Mouse (Mus musculus) stomach, embryonic 14.5 days (tissue): ENCODE results near the gene Ptgr1. TPM values are rescaled to one million over a fixed set of nuclear protein-coding genes. Genes with fewer than 3 reads are reported as not detected.

Source experiments
- ATAC-seq: fragments of 200-750 bp; cut with Nextera tagmentation; 2 replicates; pipeline ENCODE4 v1.8.0; 2017; ENCODE audit warnings: low read depth, moderate TSS enrichment; ENCODE audit not compliant: insufficient number of reproducible peaks, insufficient read depth, low FRiP score
- H3K27ac ChIP-seq: fragments of 300-500 bp; sonication (generic); 2 replicates; pipeline ENCODE4 v1.5.1; 2014; ENCODE audit warnings: mild to moderate bottlenecking, low read length, moderate library complexity, mixed read lengths
- H3K27me3 ChIP-seq: fragments of 300-500 bp; sonication (generic); 2 replicates; pipeline ENCODE4 v1.6.1; 2014; ENCODE audit warnings: low read length, control low read depth, mixed read lengths; ENCODE audit not compliant: control insufficient read depth, insufficient read depth
- H3K36me3 ChIP-seq: fragments of 300-500 bp; sonication (generic); 2 replicates; pipeline ENCODE4 v1.6.1; 2014; ENCODE audit warnings: mild to moderate bottlenecking, control low read depth, low read length, moderate library complexity, mixed read lengths; ENCODE audit not compliant: control insufficient read depth, insufficient read depth
- H3K4me1 ChIP-seq: fragments of 300-500 bp; sonication (generic); 2 replicates; pipeline ENCODE4 v1.6.1; 2014; ENCODE audit warnings: low read length, control low read depth, mixed read lengths; ENCODE audit not compliant: control insufficient read depth, insufficient read depth
- H3K4me2 ChIP-seq: fragments of 300-500 bp; sonication (generic); replicated peaks from 2 replicates; pipeline ENCODE4 v1.6.1; 2014; ENCODE audit warnings: low read depth, low read length, control low read depth
- H3K4me3 ChIP-seq: fragments of 300-500 bp; sonication (generic); 2 replicates; pipeline ENCODE4 v1.5.1; 2014; ENCODE audit warnings: low read depth, low read length, control low read depth
- H3K9ac ChIP-seq: fragments of 300-500 bp; sonication (generic); replicated peaks from 2 replicates; pipeline ENCODE4 v1.6.1; 2014; ENCODE audit warnings: low read depth, mild to moderate bottlenecking, control low read depth, low read length, moderate library complexity, mixed read lengths
- H3K9me3 ChIP-seq: fragments of 300-500 bp; sonication (generic); 2 replicates; pipeline ENCODE4 v1.6.1; 2016; ENCODE audit warnings: low read depth, low read length, control low read depth; ENCODE audit not compliant: control insufficient read depth
- WGBS: fragments of 180-500 bp; shearing (Covaris S2); extraction: QIAGEN DNeasy Blood & Tissue Kit; methylation state at CpG from one replicate; pipeline ENCODE4 v1.1.7; 2014; 5-methylcytosine and 5-hydroxymethylcytosine counted together
- polyA plus RNA-seq: library from polyadenylated mRNA; unstranded; fragments of >200 nt; fragmentation: Nextera tagmentation; extraction: Ambion mirVana; gene quantifications from 2 replicates; pipeline ENCODE4 v1.2.1, GENCODE M21; 2014

Ptgr1 gene
- polyA plus RNA-seq, 1 experiment from 2014 or later, result 63.4 TPM

- WGBS, result 67% methylated on average over 6 of the region's 6 CpGs
- no peak overlapping the region for H3K4me2 ChIP-seq
- no peaks in the 10 kb centered on the region for H3K9me3 ChIP-seq
- H3K27ac ChIP-seq, result no peak overlapping the region
- H3K4me1 ChIP-seq, result no peaks in the 10 kb centered on the region
- no peaks in the 10 kb centered on the region for H3K36me3 ChIP-seq
- no peaks in the 10 kb centered on the region for H3K27me3 ChIP-seq
- no peak for ATAC-seq
- no peak overlapping the region for H3K9ac ChIP-seq
- H3K4me3 ChIP-seq, result no peak overlapping the region
Measured at GRCm38 (mm10) chr4:58932541-58932940, 54.4 kb downstream of the Ptgr1 start.

GRCm38 (mm10) chr4:58927661-58928060 lies 59.3 kb downstream of the Ptgr1 start:
- no peak for ATAC-seq
- no peak overlapping the region for H3K4me3 ChIP-seq
- WGBS, result 61% methylated on average over 3 of the region's 3 CpGs

GRCm38 (mm10) chr4:58926120-58926519 lies 60.8 kb downstream of the Ptgr1 start:
- 29% methylated on average over 2 of the region's 2 CpGs for WGBS
- Histone ChIP-seq H3K27me3 (no peaks in the 10 kb centered on the region), H3K4me2 (no peak overlapping the region), H3K9me3 (no peaks in the 10 kb centered on the region), H3K27ac (no peak overlapping the region), H3K4me3 (no peak overlapping the region), H3K36me3 (no peaks in the 10 kb centered on the region), H3K9ac (no peak overlapping the region), H3K4me1 (no peaks in the 10 kb centered on the region)
- ATAC-seq, result no peak

More at GRCm38 (mm10) chr4:58927661-58928060, 59.3 kb downstream of the Ptgr1 start:
- no peaks in the 10 kb centered on the region for H3K9me3 ChIP-seq
- H3K27me3 ChIP-seq, result no peaks in the 10 kb centered on the region
- H3K27ac ChIP-seq, result no peak overlapping the region
- no peaks in the 10 kb centered on the region for H3K4me1 ChIP-seq
- H3K9ac ChIP-seq, result no peak overlapping the region
- no peaks in the 10 kb centered on the region for H3K36me3 ChIP-seq
- H3K4me2 ChIP-seq, result no peak overlapping the region

GRCm38 (mm10) chr4:58925664-58926063 lies 61.3 kb downstream of the Ptgr1 start:
- Histone ChIP-seq H3K4me1 (no peaks in the 10 kb centered on the region), H3K27ac (no peak overlapping the region), H3K4me2 (no peak overlapping the region), H3K9me3 (no peaks in the 10 kb centered on the region), H3K9ac (no peak overlapping the region), H3K4me3 (no peak overlapping the region), H3K27me3 (no peaks in the 10 kb centered on the region), H3K36me3 (no peaks in the 10 kb centered on the region)
- no peak for ATAC-seq
- 32% methylated on average over 5 of the region's 5 CpGs for WGBS

GRCm38 (mm10) chr4:58923933-58924332 lies 63.0 kb downstream of the Ptgr1 start:
- H3K9me3 ChIP-seq, result no peaks in the 10 kb centered on the region
- no peaks in the 10 kb centered on the region for H3K36me3 ChIP-seq
- H3K4me3 ChIP-seq, result no peak overlapping the region
- H3K27ac ChIP-seq, result no peak overlapping the region
- 69% methylated on average over 2 of the region's 2 CpGs for WGBS
- no peak overlapping the region for H3K4me2 ChIP-seq
- no peak overlapping the region for H3K9ac ChIP-seq
- ATAC-seq, result no peak
- H3K27me3 ChIP-seq, result no peaks in the 10 kb centered on the region
- no peaks in the 10 kb centered on the region for H3K4me1 ChIP-seq

Other genes starting within 250 kb of the Ptgr1 start
- 0.28 TPM in 1 of 2 replicates, not detected in the other for gene Olfr267, start 199.4 kb downstream of the Ptgr1 start, polyA plus RNA-seq
- gene Ecpas, start 74.4 kb downstream of the Ptgr1 start, polyA plus RNA-seq, result 41.0 and 47.7 TPM in 2 replicates
- gene Zkscan16, start 43.5 kb downstream of the Ptgr1 start, polyA plus RNA-seq, result 0.68 and 1.2 TPM in 2 replicates
- 14.4 and 16.9 TPM in 2 replicates for gene Dnajc25, start 7.9 kb upstream of the Ptgr1 start, polyA plus RNA-seq
- gene Gm20503, start 16.1 kb upstream of the Ptgr1 start, polyA plus RNA-seq, result 10.2 and 11.8 TPM in 2 replicates
- 150 and 173 TPM in 2 replicates for gene Gng10, start 48.0 kb upstream of the Ptgr1 start, polyA plus RNA-seq
- gene AI481877, start 151.9 kb upstream of the Ptgr1 start, polyA plus RNA-seq, result not detected in 2 replicates
- 15.0 and 15.8 TPM in 2 replicates for gene Ugcg, start 202.1 kb upstream of the Ptgr1 start, polyA plus RNA-seq